Mouse (Mus musculus): ENCODE data around the gene Ier2. TPM values are rescaled to one million over a fixed set of nuclear protein-coding genes. Genes with fewer than 3 reads are reported as not detected.

The Ier2 gene
- polyA plus RNA-seq, 1 experiment = 23.0 TPM

DNA sequence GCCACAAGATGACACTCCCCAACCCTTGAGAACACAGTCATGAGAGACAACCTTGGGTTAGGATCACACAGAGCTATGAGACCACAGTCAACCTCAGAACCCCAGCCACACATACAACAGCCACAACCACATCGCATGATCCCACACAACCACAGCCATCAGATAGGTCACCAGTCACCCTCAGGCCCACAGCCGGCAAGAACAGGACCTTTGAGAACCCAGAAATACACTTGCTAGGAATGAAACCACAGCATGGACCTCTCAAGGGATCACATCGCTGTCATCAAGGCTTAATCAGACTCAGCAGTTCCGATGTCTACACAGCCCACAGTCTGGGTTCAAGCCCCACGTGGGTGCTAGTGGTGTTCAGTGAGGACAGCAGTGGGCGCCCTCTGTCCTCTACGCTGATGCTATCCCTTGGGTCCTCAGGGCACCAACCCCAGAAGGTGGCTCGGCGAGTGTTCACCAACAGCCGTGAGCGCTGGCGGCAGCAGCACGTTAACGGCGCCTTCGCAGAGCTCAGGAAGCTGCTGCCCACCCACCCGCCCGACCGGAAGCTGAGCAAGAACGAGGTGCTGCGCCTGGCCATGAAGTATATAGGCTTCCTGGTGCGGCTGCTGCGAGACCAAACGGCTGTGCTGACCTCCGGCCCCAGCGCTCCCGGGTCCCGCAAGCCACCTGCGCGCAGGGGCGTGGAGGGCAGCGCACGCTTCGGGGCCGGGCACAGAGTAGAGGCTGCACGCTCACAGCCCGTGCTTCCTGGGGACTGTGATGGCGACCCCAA, 41.0 kb upstream of the Ier2 start:
- TF ChIP-seq POLR2A (IDR thresholded peaks at IDR 0.05; ENCODE audit: low read depth, low read length) (no peak), CTCF (IDR thresholded peaks at IDR 0.05; ENCODE audit: extremely low read depth, insufficient read depth, insufficient read length, insufficient replicate concordance) (no peak)
- H3K27ac ChIP-seq (ENCODE audit: insufficient read depth, low read length) = peak overlapping the region; percentile 98
- peak in 1 of 2 experiments; percentile 50 for DNase-seq (ENCODE audit: low read depth in 1 of 2, low spot score in 2 of 2)
- H3K36me3 ChIP-seq (ENCODE audit: control insufficient read depth, insufficient read depth, low read length) = 0 out of 2 replicates have a peak, but pooled peaks cover 5% of the 10 kb centered on the region
- 8% methylated on average over 38 of the region's 38 CpGs for WGBS
- H3K4me3 ChIP-seq (ENCODE audit: extremely low read depth, insufficient read depth, insufficient read length) = peak overlapping the region; percentile 43; the same call in 1 of the 2 replicates
- peaks cover 3% of the 10 kb centered on the region; the same call in 1 of the 2 replicates for H3K27me3 ChIP-seq (ENCODE audit: control insufficient read depth, insufficient read depth, low read length)
- peaks cover 57% of the 10 kb centered on the region for H3K4me1 ChIP-seq (ENCODE audit: control insufficient read depth, insufficient read depth, insufficient read length)

DNA sequence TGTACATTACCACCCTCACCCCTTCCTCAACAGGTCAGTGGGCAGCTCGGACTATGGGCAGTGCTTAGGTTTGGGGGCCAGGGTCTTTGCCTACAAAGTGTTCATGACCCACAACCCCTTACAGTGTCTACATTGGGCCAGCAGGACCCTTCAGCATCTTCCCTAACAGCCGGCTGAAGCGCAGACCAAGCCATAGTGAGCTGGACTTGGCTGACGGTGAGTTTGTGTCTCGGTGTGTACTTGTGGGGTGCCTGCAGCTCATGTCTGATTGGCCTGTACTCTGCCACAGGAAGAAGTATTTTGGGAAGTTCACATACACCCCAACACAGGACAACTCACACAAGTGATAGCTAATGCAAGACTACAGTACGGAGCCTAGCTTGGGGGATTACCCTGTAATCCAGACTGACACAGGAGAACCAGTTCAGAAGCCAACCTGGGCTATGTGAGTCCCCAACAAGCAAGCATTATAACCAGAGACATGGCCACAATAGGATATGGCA, 40.4 kb upstream of the Ier2 start:
- H3K4me3 ChIP-seq (ENCODE audit: extremely low read depth, insufficient read depth, insufficient read length) = peak overlapping the region; percentile 84

DNA sequence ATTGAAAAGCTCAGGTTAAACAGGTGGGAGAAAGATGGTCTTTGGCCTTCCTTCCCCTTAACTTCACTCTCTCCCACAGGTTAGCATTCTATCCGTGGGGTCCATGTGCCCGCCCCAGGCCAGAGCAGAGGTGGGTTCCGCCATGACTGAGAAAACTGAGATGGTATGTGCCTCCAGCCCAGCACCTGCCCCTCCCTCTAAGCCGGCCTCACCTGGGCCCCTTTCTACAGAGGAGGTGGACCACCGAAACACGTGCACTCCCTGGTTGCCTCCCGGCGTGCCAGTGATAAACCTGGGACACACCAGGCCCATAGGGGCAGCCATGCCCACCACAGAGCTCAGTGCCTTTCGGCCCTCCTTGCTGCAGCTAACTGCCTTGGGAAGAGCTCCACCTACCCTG, 39.9 kb upstream of the Ier2 start:
- WGBS = 14% methylated on average over 9 of the region's 9 CpGs
- peaks cover 5% of the 10 kb centered on the region; the same call in 1 of the 2 replicates for H3K36me3 ChIP-seq (ENCODE audit: control insufficient read depth, insufficient read depth, low read length)
- H3K4me1 ChIP-seq (ENCODE audit: control insufficient read depth, insufficient read depth, insufficient read length) = peaks cover 50% of the 10 kb centered on the region
- H3K27ac ChIP-seq (ENCODE audit: insufficient read depth, low read length) = peak overlapping the region; percentile 98
- H3K27me3 ChIP-seq (ENCODE audit: control insufficient read depth, insufficient read depth, low read length) = peaks cover 3% of the 10 kb centered on the region; the same call in 1 of the 2 replicates
- no peak for TF ChIP-seq CTCF (IDR thresholded peaks at IDR 0.05; ENCODE audit: extremely low read depth, insufficient read depth, insufficient read length, insufficient replicate concordance)
- no peak for TF ChIP-seq POLR2A (IDR thresholded peaks at IDR 0.05; ENCODE audit: low read depth, low read length)
- DNase-seq (ENCODE audit: low read depth in 1 of 2, low spot score in 2 of 2) = no peak
- peak overlapping the region; percentile 84 for H3K4me3 ChIP-seq (ENCODE audit: extremely low read depth, insufficient read depth, insufficient read length)

More for the DNA sequence above, 40.4 kb upstream of the Ier2 start:
- DNase-seq (ENCODE audit: low read depth in 1 of 2, low spot score in 2 of 2) = no peak
- Histone ChIP-seq H3K36me3 (ENCODE audit: control insufficient read depth, insufficient read depth, low read length) (0 out of 2 replicates have a peak, but pooled peaks cover 5% of the 10 kb centered on the region), H3K27ac (ENCODE audit: insufficient read depth, low read length) (peak overlapping the region; percentile 98), H3K4me1 (ENCODE audit: control insufficient read depth, insufficient read depth, insufficient read length) (peaks cover 54% of the 10 kb centered on the region), H3K27me3 (ENCODE audit: control insufficient read depth, insufficient read depth, low read length) (peaks cover 3% of the 10 kb centered on the region; the same call in 1 of the 2 replicates)
- WGBS = 22% methylated on average over 6 of the region's 6 CpGs
- no peak for TF ChIP-seq CTCF (IDR thresholded peaks at IDR 0.05; ENCODE audit: extremely low read depth, insufficient read depth, insufficient read length, insufficient replicate concordance)
- no peak for TF ChIP-seq POLR2A (IDR thresholded peaks at IDR 0.05; ENCODE audit: low read depth, low read length)

DNA sequence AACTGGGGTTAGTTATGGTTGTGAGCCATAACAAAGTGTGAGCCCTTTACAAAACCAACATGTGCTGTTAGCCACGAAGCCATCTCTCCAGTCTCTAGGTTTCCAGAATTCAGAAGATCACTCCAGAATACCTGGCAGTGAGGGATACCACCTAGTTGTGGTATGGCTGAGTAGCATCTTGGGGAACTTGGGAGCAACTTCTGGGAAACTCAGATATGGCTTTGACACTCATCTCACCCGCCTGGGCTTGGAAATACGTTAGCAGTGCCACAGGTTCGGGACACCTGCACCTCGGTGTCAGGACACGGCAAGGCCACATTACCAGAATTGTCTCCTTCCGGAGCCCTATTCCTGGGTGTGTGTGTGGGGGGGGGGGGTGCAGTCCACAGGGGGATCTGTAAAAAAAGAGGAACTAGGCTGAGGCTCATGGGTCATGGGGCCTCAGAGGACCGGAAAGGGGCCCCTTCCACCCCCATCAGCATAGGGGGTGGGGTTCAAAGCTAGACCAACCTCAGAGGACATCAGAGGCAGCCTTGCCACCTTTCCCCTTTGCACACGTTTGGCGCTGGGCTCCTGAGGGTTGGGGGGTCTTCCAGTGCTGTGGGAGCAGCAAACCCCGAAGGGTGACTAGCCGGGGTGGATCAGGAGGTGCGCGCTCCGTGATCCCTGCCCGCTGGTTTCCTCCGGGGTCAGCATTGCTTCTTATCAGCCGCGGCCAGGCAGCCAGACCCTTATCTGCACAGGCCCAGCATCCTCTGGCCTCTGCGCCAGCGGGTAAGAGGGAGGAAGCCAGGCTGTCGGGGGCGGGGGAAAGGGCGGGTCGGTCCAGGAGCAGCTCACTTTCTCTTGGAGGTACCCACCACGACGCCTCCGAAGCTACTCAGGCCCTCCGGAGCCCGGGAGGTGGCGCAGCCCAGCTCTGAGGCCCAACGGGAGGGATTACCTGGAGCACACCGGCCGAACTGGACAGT, 38.6 kb upstream of the Ier2 start, which contains the start of gene Lyl1:
Gene Lyl1 (plus strand): TSS at position 517 of the 971 bp plus-strand sequence.
- Histone ChIP-seq H3K4me3 (ENCODE audit: extremely low read depth, insufficient read depth, insufficient read length) (peak within 1 kb of the TSS; percentile 84), H3K36me3 (ENCODE audit: control insufficient read depth, insufficient read depth, low read length) (peaks cover 8% of the 10 kb centered on the region), H3K27ac (ENCODE audit: insufficient read depth, low read length) (peak within 1 kb of the TSS; percentile 98), H3K27me3 (ENCODE audit: control insufficient read depth, insufficient read depth, low read length) (no peaks in the 10 kb centered on the region), H3K4me1 (ENCODE audit: control insufficient read depth, insufficient read depth, insufficient read length) (peaks cover 40% of the 10 kb centered on the region)
- TF ChIP-seq POLR2A (IDR thresholded peaks at IDR 0.05; ENCODE audit: low read depth, low read length) (peak; percentile 59), CTCF (IDR thresholded peaks at IDR 0.05; ENCODE audit: extremely low read depth, insufficient read depth, insufficient read length, insufficient replicate concordance) (no peak)
- 3% methylated on average over 34 of the region's 34 CpGs for WGBS
- peak; percentile 77 to 78 for DNase-seq (ENCODE audit: low read depth in 1 of 2, low spot score in 2 of 2)

DNA sequence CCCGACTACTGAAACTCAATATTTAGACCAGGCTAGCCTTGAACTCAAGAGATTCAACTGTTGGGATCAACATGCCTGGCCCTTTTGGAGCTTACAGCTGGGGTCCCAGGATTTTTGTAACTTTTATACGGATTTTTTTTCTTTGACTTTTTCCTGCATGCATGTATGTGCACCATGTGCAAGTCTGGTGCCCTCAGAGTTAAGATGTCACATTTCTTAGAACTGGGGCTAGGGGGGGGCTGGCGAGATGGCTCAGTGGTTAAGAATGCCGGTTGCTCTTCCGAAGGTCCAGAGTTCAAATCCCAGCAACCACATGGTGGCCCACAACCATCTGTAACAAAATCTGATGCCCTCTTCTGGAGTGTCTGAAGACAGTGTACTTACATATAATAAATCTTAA, 37.9 kb upstream of the Ier2 start:
- no peaks in the 10 kb centered on the region for H3K27me3 ChIP-seq (ENCODE audit: control insufficient read depth, insufficient read depth, low read length)
- peak overlapping the region; percentile 83 for H3K27ac ChIP-seq (ENCODE audit: insufficient read depth, low read length)
- TF ChIP-seq CTCF (IDR thresholded peaks at IDR 0.05; ENCODE audit: extremely low read depth, insufficient read depth, insufficient read length, insufficient replicate concordance) (no peak), POLR2A (IDR thresholded peaks at IDR 0.05; ENCODE audit: low read depth, low read length) (no peak)
- DNase-seq (ENCODE audit: low read depth in 1 of 2, low spot score in 2 of 2) = no peak
- H3K4me1 ChIP-seq (ENCODE audit: control insufficient read depth, insufficient read depth, insufficient read length) = peaks cover 38% of the 10 kb centered on the region
- H3K36me3 ChIP-seq (ENCODE audit: control insufficient read depth, insufficient read depth, low read length) = peaks cover 8% of the 10 kb centered on the region
- 19% methylated on average over 5 of the region's 5 CpGs for WGBS
- no peak overlapping the region for H3K4me3 ChIP-seq (ENCODE audit: extremely low read depth, insufficient read depth, insufficient read length)

DNA sequence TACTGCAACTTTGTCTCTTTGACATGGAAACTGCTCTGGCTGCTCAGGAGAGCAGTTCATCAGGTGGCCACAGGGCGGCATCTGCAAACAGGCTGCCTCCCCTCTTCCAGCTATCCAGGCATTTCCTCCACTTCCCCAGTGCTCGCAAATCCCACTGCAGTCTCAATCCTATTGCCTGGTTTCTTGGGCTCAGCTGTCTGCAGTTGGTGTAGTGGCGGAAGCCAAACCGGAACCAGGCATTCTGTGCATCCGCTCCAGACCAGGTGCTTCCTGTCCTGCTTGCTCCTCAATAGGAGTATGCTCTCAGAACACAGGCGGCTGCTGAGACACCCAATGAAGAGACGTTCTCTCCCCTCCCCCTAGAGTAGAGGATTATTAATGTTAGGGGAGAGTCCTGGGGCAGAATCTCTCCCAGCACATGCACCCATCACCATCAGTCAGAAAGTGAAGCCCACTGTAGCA, 37.2 kb upstream of the Ier2 start:
- Histone ChIP-seq H3K36me3 (ENCODE audit: control insufficient read depth, insufficient read depth, low read length) (peaks cover 8% of the 10 kb centered on the region), H3K27ac (ENCODE audit: insufficient read depth, low read length) (peak overlapping the region; percentile 83), H3K4me3 (ENCODE audit: extremely low read depth, insufficient read depth, insufficient read length) (no peak overlapping the region), H3K4me1 (ENCODE audit: control insufficient read depth, insufficient read depth, insufficient read length) (peaks cover 33% of the 10 kb centered on the region), H3K27me3 (ENCODE audit: control insufficient read depth, insufficient read depth, low read length) (no peaks in the 10 kb centered on the region)
- 9% methylated on average over 7 of the region's 7 CpGs for WGBS
- peak in 1 of 2 experiments; percentile 65 for DNase-seq (ENCODE audit: low read depth in 1 of 2, low spot score in 2 of 2)
- TF ChIP-seq POLR2A (IDR thresholded peaks at IDR 0.05; ENCODE audit: low read depth, low read length) (no peak), CTCF (IDR thresholded peaks at IDR 0.05; ENCODE audit: extremely low read depth, insufficient read depth, insufficient read length, insufficient replicate concordance) (peak; percentile 42; the same call in 1 of the 2 replicates)

Measured in spleen, adult 2 months (tissue).